Mouse (Mus musculus): ENCODE measurements around the gene Amfr. TPM values are rescaled to one million over a fixed set of nuclear protein-coding genes. Genes with fewer than 3 reads are reported as not detected.

The Amfr gene
- polyA plus RNA-seq, 1 experiment from 2014 or later = 57.7 TPM

- H3K36me3 ChIP-seq (ENCODE audit: control insufficient read depth, insufficient read depth, low read length) = peaks cover 66% of the 10 kb centered on the region
- no peak overlapping the region for H3K4me3 ChIP-seq (ENCODE audit: low read depth, low read length)
- no peaks in the 10 kb centered on the region for H3K4me1 ChIP-seq (ENCODE audit: control insufficient read depth, insufficient read depth, low read length)
- ATAC-seq (ENCODE audit: low read depth) = no peak
- no peak for DNase-seq (ENCODE audit: low spot score)
- H3K27ac ChIP-seq (replicated peaks; ENCODE audit: low read depth, low read length) = no peak overlapping the region
- no peak overlapping the region for H3K9ac ChIP-seq (ENCODE audit: low read depth, low read length)
- no peaks in the 10 kb centered on the region for H3K27me3 ChIP-seq (replicated peaks; ENCODE audit: control insufficient read depth, insufficient read depth, low read length)
- H3K4me2 ChIP-seq (ENCODE audit: low read depth, low read length) = no peak overlapping the region
- 87% methylated on average over 2 of the region's 2 CpGs for WGBS
- no peaks in the 10 kb centered on the region for H3K9me3 ChIP-seq (ENCODE audit: control insufficient read depth, low read length)
Measured at GRCm38 (mm10) chr8:93998961-93999360, 13.7 kb downstream of the Amfr start.

DNA sequence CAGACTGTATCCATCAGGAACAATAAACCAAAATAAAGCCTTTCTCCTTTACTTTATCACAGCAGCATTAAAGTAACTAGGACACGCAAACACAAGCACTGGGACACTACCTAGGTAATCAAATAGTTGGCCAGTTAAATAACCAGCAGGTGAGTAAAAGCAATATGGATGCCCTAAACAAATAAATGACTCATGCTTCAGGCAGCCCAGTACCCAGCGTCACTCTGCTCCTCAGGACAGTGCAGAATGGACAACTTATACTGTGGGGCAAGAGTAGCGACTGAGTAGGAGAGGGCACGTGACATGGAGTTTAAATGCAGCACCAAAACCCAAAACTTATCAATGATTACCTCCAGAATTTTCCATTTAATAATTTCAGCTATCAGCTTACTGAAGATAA, 22.9 kb downstream of the Amfr start:
- no peak for DNase-seq (ENCODE audit: low spot score)
- no peak for ATAC-seq (ENCODE audit: low read depth)
- WGBS = 93% methylated on average over 4 of the region's 4 CpGs

GRCm38 (mm10) chr8:93984731-93985130, 27.9 kb downstream of the Amfr start:
- H3K9me3 ChIP-seq (ENCODE audit: control insufficient read depth, low read length) = no peaks in the 10 kb centered on the region
- no peak overlapping the region for H3K4me3 ChIP-seq (ENCODE audit: low read depth, low read length)
- no peaks in the 10 kb centered on the region for H3K27me3 ChIP-seq (replicated peaks; ENCODE audit: control insufficient read depth, insufficient read depth, low read length)
- DNase-seq (ENCODE audit: low spot score) (no peak), ATAC-seq (ENCODE audit: low read depth) (no peak)
- H3K9ac ChIP-seq (ENCODE audit: low read depth, low read length) = no peak overlapping the region
- 81% methylated on average over 3 of the region's 3 CpGs for WGBS
- H3K27ac ChIP-seq (replicated peaks; ENCODE audit: low read depth, low read length) = no peak overlapping the region
- no peaks in the 10 kb centered on the region for H3K4me1 ChIP-seq (ENCODE audit: control insufficient read depth, insufficient read depth, low read length)
- H3K36me3 ChIP-seq (ENCODE audit: control insufficient read depth, insufficient read depth, low read length) = peaks cover 88% of the 10 kb centered on the region
- no peak overlapping the region for H3K4me2 ChIP-seq (ENCODE audit: low read depth, low read length)

More for the DNA sequence above, 22.9 kb downstream of the Amfr start:
- no peaks in the 10 kb centered on the region for H3K4me1 ChIP-seq (ENCODE audit: control insufficient read depth, insufficient read depth, low read length)
- H3K9ac ChIP-seq (ENCODE audit: low read depth, low read length) = no peak overlapping the region
- H3K9me3 ChIP-seq (ENCODE audit: control insufficient read depth, low read length) = 0 out of 2 replicates have a peak, but pooled peaks cover 8% of the 10 kb centered on the region
- H3K4me2 ChIP-seq (ENCODE audit: low read depth, low read length) = no peak overlapping the region
- peaks cover 66% of the 10 kb centered on the region for H3K36me3 ChIP-seq (ENCODE audit: control insufficient read depth, insufficient read depth, low read length)
- no peak overlapping the region for H3K4me3 ChIP-seq (ENCODE audit: low read depth, low read length)
- H3K27me3 ChIP-seq (replicated peaks; ENCODE audit: control insufficient read depth, insufficient read depth, low read length) = no peaks in the 10 kb centered on the region
- no peak overlapping the region for H3K27ac ChIP-seq (replicated peaks; ENCODE audit: low read depth, low read length)

DNA sequence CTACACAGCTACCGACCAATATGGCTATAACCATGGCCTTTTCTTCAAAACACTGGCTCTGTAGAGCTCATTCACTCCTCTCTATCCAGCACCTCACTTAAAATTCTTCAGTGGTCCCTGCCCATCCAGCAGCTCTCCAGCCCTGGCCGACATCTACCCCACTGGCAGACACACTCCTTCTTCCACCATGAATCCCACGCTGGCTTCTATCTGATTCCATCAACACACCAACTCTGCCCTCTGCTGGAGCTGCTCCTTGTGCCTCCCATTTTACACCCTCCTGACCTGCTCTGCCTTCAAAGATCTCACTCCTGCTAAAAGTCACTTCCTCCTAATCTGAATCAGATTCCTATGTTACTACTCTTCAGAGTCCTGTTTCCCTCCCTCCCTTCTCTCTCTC, 28.8 kb downstream of the Amfr start:
- H3K4me3 ChIP-seq (ENCODE audit: low read depth, low read length) = no peak overlapping the region
- no peak overlapping the region for H3K27ac ChIP-seq (replicated peaks; ENCODE audit: low read depth, low read length)
- no peaks in the 10 kb centered on the region for H3K27me3 ChIP-seq (replicated peaks; ENCODE audit: control insufficient read depth, insufficient read depth, low read length)
- no peaks in the 10 kb centered on the region for H3K9me3 ChIP-seq (ENCODE audit: control insufficient read depth, low read length)
- H3K4me1 ChIP-seq (ENCODE audit: control insufficient read depth, insufficient read depth, low read length) = no peaks in the 10 kb centered on the region
- 73% methylated on average over 3 of the region's 3 CpGs for WGBS
- peaks cover 89% of the 10 kb centered on the region for H3K36me3 ChIP-seq (ENCODE audit: control insufficient read depth, insufficient read depth, low read length)
- no peak for ATAC-seq (ENCODE audit: low read depth)
- H3K4me2 ChIP-seq (ENCODE audit: low read depth, low read length) = no peak overlapping the region
- H3K9ac ChIP-seq (ENCODE audit: low read depth, low read length) = no peak overlapping the region
- no peak for DNase-seq (ENCODE audit: low spot score)

GRCm38 (mm10) chr8:93981679-93982215, 30.9 kb downstream of the Amfr start:
- Histone ChIP-seq H3K27ac (replicated peaks; ENCODE audit: low read depth, low read length) (no peak overlapping the region), H3K4me2 (ENCODE audit: low read depth, low read length) (no peak overlapping the region), H3K9me3 (ENCODE audit: control insufficient read depth, low read length) (no peaks in the 10 kb centered on the region), H3K9ac (ENCODE audit: low read depth, low read length) (no peak overlapping the region), H3K4me3 (ENCODE audit: low read depth, low read length) (no peak overlapping the region), H3K36me3 (ENCODE audit: control insufficient read depth, insufficient read depth, low read length) (peaks cover 96% of the 10 kb centered on the region), H3K27me3 (replicated peaks; ENCODE audit: control insufficient read depth, insufficient read depth, low read length) (no peaks in the 10 kb centered on the region), H3K4me1 (ENCODE audit: control insufficient read depth, insufficient read depth, low read length) (no peaks in the 10 kb centered on the region)
- WGBS = 89% methylated on average over 5 of the region's 5 CpGs
- no peak for ATAC-seq (ENCODE audit: low read depth)
- DNase-seq (ENCODE audit: low spot score) = no peak

- no peak overlapping the region for H3K4me2 ChIP-seq (ENCODE audit: low read depth, low read length)
Measured at GRCm38 (mm10) chr8:93980141-93980540, 32.5 kb downstream of the Amfr start.

DNA sequence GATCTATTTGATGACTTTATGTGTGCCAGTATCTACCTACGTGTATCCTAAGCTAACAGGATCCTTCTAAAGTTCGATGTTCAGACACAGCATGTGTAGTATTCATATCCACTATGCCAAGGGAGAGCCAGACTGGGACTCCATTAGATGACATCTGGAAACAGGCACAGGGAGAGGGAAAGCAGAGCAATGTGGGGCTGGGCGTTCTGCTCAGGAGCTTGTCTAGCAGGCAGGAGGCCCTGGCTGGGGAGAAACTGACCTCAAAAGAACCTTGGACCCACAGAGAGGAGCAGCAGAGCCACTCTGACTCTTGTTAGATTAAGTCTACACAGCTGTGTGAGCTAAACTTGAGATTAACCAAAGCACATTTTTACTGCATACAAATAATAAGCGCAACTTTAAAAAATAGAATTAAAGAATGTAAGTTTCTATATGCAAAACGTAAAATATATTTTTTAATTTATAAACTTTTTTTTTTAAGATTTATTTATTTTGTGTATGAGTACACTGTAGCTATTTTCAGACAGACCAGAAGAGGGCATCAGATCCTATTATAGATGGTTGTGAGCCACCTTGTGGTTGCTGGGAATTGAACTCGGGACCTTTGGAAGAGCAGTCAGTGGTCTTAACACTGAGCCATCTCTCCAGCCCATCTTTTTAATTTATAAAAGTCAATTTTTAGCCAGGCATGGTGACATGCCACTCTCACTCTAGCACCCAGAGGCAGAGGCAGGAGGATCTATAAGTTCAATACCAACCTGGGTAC, 36.0 kb downstream of the Amfr start:
- Histone ChIP-seq H3K4me1 (ENCODE audit: control insufficient read depth, insufficient read depth, low read length) (no peaks in the 10 kb centered on the region), H3K4me3 (ENCODE audit: low read depth, low read length) (no peak overlapping the region), H3K9me3 (ENCODE audit: control insufficient read depth, low read length) (no peaks in the 10 kb centered on the region), H3K27ac (replicated peaks; ENCODE audit: low read depth, low read length) (no peak overlapping the region), H3K9ac (ENCODE audit: low read depth, low read length) (no peak overlapping the region), H3K4me2 (ENCODE audit: low read depth, low read length) (no peak overlapping the region), H3K36me3 (ENCODE audit: control insufficient read depth, insufficient read depth, low read length) (peaks cover 97% of the 10 kb centered on the region), H3K27me3 (replicated peaks; ENCODE audit: control insufficient read depth, insufficient read depth, low read length) (no peaks in the 10 kb centered on the region)
- DNase-seq (ENCODE audit: low spot score) (no peak), ATAC-seq (ENCODE audit: low read depth) (no peak)
- WGBS = 82% methylated on average over 6 of the region's 6 CpGs

More at GRCm38 (mm10) chr8:93980141-93980540, 32.5 kb downstream of the Amfr start:
- ATAC-seq (ENCODE audit: low read depth) (no peak), DNase-seq (ENCODE audit: low spot score) (no peak)
- 95% methylated on average over 4 of the region's 4 CpGs for WGBS
- Histone ChIP-seq H3K4me1 (ENCODE audit: control insufficient read depth, insufficient read depth, low read length) (no peaks in the 10 kb centered on the region), H3K27ac (replicated peaks; ENCODE audit: low read depth, low read length) (no peak overlapping the region), H3K4me3 (ENCODE audit: low read depth, low read length) (no peak overlapping the region), H3K27me3 (replicated peaks; ENCODE audit: control insufficient read depth, insufficient read depth, low read length) (no peaks in the 10 kb centered on the region), H3K36me3 (ENCODE audit: control insufficient read depth, insufficient read depth, low read length) (peaks cover 97% of the 10 kb centered on the region), H3K9me3 (ENCODE audit: control insufficient read depth, low read length) (no peaks in the 10 kb centered on the region), H3K9ac (ENCODE audit: low read depth, low read length) (no peak overlapping the region)

DNA sequence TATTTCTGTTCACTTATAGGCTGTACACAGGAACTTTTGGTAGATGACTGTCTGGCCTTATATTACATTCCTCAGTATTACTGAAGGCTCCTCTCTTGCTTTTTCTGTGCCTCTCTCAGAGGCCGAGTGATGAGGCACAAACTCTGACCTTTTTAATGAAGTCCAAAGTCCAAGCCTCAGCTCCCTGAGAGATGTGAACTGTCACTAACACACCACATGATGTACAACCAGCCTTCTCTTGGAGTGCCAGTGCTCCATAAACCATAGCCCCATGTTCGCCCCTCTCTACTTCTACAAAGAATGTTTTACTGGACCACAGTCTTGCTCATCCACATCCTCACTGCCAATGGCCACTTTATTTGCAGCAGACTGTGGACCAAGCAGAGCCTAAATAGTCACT, 37.3 kb downstream of the Amfr start:
- Histone ChIP-seq H3K4me3 (ENCODE audit: low read depth, low read length) (no peak overlapping the region), H3K4me2 (ENCODE audit: low read depth, low read length) (no peak overlapping the region), H3K4me1 (ENCODE audit: control insufficient read depth, insufficient read depth, low read length) (no peaks in the 10 kb centered on the region), H3K9ac (ENCODE audit: low read depth, low read length) (no peak overlapping the region), H3K36me3 (ENCODE audit: control insufficient read depth, insufficient read depth, low read length) (peaks cover 96% of the 10 kb centered on the region), H3K9me3 (ENCODE audit: control insufficient read depth, low read length) (no peaks in the 10 kb centered on the region), H3K27me3 (replicated peaks; ENCODE audit: control insufficient read depth, insufficient read depth, low read length) (no peaks in the 10 kb centered on the region), H3K27ac (replicated peaks; ENCODE audit: low read depth, low read length) (no peak overlapping the region)
- DNase-seq (ENCODE audit: low spot score) = no peak
- no peak for ATAC-seq (ENCODE audit: low read depth)
- 95% methylated on average over 2 of the region's 2 CpGs for WGBS
